Mouse (Mus musculus) testis, postnatal 10 days (tissue): ENCODE data around the gene Eif2a.

Experiments
- DNase-seq: peaks from one replicate; pipeline ENCODE4 v3.0.0; 2021; ENCODE audit warnings: low spot score

The Eif2a gene

DNA sequence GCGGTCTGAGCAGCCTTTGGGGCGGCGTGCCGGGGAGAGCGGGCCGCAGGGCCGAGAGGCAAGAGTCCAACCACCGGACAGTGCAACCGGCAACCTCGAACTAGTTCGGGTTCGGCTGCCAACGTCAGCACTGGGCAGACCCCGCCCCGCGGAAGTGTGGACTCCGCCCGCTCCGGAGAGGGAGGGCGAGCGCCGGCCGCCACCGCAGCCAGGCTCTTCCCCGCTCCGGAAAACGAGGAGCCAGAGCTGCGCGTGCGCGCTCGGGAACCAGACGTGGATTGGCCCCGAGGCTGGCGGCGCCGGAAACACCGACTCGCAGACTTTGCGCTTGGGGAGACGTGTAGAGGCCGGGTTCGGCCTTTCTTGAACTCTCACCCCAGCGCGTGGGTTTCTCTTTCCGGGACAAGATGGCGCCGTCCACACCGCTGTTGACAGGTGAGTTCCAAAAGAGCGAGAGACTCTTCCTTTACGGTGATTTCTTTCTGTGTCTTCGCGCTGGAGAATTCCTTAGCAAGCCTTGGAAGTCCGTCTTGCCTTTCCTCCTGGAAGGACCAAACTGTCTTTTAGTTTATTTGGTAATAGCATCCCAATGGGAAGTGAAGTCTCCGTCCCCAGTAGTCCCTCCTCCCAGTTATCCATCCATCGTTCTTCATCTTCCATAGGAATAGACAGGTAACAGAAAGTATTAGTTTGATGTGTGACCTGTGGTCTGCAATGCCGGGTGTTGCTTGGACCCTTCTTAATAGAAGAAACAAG lies at the start of gene Eif2a, which contains the start of gene Serp1:
TSS of gene Eif2a (plus strand) at position 170 of the 756 bp plus-strand sequence.
TSS of gene Serp1 (minus strand) at position 241 of the 756 bp plus-strand sequence.
- DNase-seq, result peak; percentile 96

DNA sequence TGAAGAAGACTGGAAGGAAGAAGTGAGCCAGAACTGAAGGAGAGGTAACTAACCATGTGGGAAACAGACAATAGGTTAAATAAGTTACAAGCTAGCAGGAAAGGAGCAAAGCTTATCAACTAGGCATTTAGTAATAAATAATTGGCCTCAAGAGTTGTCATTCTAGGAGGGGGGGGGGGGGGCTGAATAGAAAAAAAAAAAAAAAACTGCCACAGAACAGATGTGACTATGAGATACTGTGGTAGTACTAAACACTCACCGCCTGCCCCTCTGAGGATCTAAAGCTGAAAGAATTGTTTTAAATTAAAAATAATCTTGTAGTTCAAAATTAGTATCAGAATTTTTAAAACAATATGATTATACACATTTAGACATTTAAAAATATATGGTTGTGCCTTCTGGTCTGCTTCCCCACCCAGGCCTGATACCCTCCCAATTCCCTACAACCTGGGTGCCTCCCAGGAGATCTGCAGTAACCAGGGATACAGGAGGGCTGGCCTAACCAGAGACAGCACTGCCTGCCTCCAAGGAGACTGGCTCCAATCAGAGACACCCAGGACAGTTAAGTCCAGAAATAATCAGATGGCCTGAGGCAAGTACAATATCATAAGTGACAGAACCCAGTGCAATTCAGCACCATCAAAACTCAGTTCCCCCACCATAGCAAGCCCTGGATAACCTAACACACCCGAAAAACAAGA lies 46.7 kb upstream of the Eif2a start:
- DNase-seq, result no peak

DNA sequence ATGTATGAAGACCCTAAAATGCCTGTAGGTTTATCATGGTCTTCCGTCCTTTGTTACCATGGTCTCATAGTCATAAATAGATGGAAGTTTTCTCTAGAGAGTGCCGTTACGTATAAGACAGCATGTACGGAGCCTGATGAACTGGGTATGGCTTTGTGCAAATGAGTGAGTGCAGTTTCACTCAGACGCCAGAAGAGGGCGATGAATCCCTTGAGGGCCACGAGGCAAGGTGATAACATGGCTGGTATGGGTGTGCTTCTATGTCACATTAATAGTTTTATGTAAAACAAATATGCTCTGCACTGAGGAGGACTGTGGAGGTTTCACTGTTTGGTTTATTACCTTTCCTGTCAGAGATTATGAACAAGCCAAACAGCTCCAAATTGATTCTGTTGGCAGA lies 39.7 kb upstream of the Eif2a start:
- no peak for DNase-seq

DNA sequence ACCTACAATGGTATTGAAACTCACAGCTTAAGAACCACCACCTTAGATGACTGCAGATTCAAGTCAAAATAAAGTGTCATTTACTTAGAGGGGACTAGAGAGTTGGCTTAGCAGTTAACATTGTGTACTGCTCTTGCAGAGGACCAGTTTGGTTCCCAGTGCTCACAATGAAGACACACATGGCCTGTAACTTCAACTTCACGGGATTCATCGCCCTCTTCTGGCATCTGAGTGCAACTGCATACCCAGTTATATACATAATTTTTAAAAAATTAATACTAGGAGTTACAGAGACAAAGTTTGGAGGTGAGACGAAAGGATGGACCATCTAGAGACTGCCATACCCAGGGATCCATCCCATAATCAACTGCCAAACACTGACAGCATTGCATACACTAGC lies 38.5 kb upstream of the Eif2a start:
- no peak for DNase-seq

DNA sequence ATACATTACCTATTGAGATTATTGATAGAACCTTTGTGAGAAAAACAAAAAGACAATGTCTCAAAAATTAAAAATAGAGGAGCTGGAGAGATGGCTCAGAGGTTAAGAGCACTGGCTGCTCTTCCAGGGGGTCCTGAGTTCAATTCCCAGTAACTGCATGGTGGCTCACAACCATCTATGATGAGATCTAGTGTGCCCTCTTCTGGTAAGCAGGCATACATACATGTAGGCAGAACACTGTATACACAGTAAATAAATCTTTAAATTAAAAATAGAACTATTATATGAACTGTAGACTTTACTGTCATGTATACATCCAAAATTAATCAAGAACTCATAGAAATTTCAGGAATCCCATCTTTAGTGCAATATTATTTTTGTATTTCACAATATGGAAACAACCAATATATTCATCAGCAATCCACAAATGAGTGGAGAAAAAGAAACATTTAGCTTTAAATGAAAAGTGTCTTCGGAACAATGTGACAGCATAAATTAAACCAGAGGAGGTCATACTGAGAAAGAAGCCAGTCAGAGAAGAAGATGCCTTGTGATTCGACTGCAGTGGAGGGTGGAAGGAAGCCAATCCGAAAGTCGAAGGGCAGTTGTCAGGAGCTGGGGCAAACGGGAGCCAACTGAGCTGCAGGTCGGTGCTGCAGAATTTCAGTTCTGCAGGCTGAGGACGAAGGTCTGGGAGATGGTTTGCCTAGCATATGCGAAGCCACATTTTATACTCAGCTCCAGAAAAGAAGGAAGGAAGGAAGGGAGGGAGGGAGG lies 37.4 kb upstream of the Eif2a start:
- DNase-seq, result no peak

DNA sequence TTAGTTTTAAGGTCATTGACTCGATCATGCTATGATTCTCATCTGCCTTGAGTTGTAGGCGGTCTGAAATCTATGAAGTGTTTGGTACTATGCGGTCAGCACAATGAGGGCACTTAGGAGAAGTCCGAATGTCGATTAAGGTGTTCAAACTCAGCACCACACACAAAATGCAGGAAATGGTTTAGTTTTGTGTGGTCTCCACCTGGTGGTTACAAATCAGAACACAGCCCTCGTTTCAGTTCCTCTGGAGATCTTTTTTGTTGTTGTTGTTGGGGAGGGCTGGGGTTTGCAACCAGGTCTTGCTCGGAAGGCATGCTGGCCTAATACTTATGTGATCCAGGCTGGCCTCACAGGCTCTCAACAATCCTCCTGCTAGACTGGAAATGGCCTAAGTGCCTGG lies 34.8 kb upstream of the Eif2a start:
- peak; percentile 53 for DNase-seq

DNA sequence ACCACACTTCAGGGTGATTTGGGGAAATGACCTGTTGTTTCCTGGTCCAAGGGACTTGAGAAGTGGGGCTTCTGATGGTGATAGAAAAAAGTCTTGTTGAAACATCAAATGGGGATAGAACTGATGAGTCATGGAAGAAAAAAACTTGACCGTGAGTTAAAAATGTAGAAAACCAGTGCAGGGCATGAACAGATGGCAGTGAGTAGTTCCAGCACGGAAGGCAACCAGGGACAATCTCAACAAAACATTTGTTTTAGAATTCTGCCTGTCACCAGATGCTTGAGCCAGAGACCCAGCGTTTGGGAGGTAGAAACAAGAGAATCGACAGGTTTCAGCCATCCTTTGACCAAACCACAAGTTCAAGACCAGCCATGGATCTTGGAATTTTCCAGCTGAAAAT lies 32.0 kb upstream of the Eif2a start:
- DNase-seq, result no peak

DNA sequence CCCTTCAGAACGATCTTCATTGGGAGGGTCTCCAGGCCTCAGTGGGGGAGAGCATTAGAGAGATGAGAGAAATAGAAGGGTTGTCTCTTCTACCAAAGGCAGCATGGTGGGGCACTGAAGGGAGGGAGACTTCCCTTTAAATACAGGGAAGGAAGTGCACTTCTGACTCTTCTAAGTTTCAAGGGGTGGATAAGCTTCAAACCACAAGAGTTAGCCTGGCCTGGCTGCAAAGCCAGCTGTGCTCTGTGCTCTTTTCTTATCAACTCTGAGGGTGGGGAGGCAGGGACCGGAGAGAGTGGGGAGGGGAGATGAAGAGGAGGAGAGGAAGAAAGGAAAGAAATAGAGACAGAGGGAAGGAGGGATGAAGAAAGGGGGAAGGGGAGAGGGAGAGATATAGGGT lies 23.7 kb upstream of the Eif2a start:
- DNase-seq, result no peak

DNA sequence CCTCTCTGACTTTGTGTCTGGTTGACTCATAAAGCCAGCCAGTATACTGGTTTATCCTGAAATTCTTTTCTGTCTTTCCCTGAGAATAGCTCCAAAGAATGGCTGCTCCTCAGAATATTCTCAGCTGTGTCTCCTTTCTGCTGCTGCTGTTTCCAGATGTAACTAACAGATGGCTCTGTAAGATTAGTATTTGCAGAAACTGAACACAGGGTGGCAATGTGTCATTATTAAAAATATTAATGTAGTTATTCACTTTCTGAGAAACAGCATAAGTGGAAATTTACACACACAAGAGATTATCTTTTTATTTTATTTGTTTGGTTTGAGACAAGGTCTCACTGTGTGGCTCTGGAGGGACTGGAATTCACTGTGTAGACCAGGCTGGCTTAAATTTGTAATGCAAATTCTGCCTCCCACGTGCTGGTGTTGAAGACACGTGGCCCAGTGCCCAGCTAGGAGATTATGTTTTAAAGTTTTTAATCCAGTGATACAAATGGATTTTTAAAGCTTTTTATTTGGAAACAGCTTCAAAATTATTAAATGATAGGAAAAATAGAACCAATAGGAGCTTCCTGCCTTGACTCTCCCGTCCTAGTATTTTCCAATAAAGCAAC lies 21.8 kb upstream of the Eif2a start:
- no peak for DNase-seq

DNA sequence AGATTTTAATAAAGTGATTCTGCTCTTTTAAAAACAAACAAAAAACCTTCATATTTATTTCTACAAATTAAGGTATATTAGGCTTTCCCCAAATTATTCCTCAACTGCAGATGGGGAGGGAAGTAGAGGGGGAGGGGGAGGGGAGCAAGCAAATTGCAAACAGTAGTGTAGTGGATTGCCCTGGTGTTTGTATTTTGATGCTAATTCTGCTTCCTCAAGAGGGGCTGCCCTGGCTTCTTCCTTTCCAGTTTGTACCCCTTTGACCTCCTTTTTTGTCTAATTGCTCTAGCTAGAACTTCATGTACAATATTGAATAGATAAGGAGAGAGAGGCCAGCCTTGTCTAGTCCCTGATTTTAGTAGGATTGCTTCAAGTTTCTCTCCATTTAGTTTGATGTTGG lies 20.9 kb upstream of the Eif2a start:
- no peak for DNase-seq

DNA sequence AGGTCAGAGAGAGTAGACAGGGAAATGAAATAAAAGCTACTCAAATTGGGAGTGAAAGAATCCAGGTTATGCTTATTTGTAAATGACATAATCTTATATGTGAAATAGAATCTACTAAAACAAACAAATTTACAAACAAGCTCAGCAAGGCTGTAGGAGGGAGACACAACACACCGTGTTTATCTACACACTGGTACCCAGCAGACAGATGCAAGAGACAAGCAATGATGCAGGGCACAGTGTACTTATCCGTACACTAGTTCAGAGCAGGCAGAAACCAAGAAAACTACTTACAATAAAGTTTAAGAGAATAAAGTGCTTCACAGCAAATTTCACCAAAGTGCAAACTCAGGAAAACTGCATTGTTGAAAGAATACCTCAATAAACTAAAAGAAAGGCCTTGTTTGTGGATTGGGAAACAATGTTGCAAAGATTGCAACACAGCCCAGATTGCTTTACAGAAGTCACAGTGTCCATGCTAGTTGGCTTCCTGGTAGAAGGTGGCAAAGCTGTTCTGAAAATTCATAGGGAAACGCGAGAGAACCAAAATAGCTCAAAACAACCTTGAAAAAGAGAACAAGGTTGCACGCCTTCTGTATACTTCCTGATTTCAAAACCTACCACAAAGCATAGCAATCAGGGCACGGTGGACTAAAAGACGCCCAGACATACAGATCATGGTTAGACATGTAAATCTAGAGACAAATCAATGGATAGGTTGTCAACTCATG lies 17.4 kb upstream of the Eif2a start:
- no peak for DNase-seq

DNA sequence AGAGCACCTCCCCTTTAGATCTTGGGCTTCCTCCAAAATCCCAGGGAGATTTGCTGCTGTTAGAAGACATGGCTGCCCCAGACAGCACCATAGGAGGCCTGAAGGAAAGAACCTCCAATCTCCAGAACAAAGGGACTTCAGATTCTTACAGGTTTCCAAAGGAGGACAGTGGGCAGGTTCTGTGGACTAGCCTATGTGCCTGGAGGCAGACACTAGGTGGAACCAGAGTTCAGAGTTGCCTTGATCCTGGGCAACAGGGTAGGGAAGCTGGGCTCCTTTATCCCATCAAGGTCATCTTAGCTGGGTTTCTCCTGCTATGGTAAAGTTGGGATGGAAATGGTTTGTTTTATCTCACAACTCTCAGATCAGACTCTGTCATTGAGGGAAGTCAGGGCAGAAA lies 14.0 kb upstream of the Eif2a start:
- DNase-seq, result peak; percentile 43

DNA sequence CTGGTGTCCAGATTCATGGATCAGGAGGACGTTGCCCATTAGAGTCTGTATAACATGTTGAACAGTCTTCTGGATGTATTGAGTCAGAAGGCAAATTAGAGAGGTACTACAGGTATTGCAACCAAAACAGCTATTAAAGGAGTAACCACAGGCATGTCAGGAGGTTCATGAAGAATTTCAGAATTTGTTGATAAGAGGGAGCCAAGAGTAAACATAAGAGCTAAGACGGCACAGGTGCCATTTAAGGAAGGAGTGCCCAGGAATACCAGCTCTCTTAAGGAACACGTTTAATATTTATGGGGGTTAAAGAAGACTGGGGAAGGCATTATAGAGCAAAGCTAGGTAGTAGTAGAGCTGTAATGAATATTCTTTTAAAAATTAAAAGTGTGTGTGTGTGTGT lies 12.9 kb upstream of the Eif2a start:
- no peak for DNase-seq

DNA sequence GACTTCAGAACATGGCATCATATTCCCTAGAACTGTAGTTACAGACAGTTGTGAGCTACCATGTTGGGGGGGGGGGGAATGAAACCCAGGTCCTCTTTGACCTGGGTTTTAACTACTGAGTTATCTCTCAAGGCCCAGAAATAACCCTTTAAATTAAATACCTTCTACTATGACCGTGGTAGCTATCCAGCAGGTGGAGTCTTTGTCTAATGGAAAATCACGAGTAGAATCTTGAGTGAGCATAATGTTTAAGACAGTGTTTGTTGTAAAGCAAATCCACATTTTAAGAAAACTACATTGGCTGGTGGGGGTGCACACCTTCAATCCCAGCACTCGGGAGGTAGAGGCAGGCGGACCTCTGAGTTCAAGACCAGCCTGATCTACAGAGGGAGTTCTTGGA lies 12.1 kb upstream of the Eif2a start:
- DNase-seq, result no peak

DNA sequence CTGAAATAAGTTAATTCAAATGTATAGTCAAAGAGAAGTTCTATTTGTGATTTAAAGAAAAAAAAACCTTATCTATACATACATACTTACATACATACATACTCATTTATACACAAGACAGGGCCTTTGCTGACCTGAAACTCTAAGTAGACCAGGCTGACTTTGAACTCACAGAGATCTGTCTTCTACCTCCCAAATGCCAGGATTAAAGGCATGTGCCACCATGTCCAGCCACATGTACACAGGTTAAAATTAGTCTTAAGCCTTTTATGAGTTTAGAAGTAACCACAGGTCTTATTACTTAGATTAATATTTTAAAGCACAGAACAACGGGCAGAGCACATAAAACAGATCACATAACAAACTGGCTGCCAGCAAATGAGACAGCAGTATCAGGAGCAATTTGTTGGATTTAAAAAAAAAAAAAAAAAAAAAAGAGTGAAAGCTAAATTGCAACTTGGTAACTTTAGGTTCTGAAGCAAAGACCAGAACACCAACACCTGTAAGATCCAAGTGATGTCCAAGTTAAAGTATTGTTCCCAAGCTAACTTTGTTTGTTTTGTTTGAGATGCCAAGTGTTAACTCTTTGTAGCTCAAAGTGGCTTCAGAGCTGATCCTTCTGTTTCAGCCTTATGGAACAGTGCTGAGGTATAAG lies 9.5 kb upstream of the Eif2a start:
- DNase-seq, result no peak

DNA sequence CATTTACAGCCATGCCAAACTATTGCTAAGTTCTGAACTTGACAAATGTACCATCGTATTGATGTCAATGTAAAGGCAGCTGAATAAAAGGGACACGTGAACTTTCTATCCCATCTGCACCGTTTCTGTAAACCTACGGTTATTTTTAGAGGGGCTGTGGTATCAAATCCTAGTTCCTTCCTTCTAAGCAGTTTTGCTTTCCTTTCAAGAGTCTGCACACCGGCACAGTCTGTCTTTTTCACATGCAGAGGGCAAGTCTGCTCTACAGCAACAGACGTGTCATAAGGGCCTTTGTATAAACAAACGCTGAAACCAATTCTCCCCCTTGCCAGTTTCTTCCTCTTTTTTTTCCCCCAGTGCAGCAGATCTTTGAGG lies 9.0 kb upstream of the Eif2a start:
- DNase-seq, result no peak

DNA sequence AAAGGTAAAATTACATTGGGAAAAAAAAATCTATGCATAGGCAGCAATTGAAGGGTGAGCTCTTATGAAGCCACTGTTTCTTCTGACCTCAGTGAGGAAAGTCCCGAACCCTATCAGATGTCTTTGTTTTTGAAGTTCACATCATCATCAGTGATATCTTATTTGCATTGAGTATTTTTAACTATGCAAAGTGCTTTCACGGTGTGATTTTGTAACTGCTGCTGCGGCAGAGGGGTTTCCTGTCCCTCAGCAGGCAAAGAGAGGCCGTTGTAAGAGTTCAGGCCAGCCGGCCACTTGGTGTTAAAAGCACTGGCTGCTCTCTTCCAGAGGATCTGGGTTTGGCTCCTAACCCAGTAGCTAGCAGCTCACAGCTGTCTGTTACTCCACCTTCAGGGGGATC lies 8.4 kb upstream of the Eif2a start:
- DNase-seq, result no peak

DNA sequence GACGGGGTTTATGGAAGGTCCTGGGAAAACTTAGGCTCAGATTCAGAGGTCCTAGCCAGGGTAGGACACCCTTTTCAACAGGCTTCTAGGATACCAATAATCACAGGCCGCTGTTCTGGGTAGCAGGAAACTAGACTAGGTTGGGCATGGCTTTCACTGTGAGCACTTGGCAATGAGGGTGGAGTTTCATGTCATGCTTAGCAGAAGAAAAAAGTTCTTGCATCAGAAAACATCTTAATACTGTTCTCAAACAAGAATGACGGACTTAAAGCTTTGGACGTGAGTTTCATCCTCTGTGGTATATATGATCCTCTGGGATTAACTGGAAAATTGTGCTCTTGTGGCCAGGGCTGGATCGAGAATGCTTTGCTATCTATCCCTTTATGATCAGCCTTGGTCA lies 7.8 kb upstream of the Eif2a start:
- DNase-seq, result no peak

DNA sequence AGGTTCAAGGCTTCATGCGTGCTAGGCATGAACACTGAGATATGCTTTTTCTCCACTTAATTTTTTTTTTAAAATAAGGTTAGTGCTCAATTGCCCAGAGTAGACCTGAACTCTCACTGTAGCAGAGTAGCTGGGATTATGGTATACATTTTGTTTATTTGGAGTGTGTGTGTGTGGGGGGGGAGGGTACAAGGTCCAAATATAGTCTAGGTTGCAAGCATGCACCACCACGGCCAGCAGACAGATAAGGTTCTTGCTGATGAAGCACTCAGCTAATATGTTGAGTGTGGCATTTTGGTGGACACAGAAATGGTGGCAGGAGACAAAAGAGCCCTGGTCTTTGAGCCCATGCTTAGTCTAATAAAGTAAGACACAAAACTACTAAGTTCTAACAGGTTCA lies 6.7 kb upstream of the Eif2a start:
- no peak for DNase-seq

DNA sequence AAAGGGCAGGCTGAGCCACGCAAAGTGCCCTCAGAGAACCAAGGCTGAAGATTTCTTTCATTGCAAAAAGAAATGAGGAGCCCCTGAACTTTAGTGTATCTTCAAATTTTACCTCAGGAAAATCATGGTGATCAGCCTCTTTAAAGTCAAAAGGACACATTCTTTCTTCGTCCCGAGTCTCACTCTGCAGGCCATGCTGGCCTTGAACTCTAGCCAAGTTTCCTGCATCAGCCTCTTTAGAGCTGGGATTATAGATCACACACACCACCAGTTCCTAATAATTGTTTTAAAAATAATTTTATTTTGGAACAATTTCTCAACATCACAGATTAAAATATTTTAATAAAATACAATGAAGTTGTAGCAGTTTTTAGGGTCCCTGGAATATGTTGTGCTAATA lies 6.1 kb upstream of the Eif2a start:
- DNase-seq, result no peak

DNA sequence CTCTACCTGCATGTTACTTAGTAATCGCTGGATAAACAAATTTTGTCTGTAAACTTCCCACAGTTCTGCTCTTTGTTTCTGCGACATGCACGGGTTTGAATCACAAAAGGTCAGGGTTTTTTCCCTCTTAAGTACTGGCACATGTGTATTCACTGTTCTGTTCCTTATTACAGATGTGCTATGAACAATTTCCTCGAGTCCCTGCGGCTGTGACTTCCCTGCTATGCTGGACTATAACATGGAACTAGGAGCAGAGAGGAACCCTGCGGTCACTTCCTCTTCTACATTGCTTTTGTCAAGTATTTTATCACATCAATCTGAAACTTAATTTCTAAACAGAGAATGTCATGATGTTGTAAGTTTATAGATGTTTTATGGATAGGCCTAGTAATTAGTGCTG lies 5.3 kb upstream of the Eif2a start:
- no peak for DNase-seq
